Mouse (Mus musculus): ENCODE results near the gene Wdr90.
A peak's percentile ranks its signal among the peaks of the same experiment; 100 is the strongest.

Wdr90 gene

GRCm38 (mm10) chr17:25831451-25832281 lies 29.6 kb downstream of the Wdr90 start:
- no peak for TF ChIP-seq GATA4 (IDR thresholded peaks at IDR 0.05; ENCODE audit: insufficient replicate concordance, low read length)

DNA sequence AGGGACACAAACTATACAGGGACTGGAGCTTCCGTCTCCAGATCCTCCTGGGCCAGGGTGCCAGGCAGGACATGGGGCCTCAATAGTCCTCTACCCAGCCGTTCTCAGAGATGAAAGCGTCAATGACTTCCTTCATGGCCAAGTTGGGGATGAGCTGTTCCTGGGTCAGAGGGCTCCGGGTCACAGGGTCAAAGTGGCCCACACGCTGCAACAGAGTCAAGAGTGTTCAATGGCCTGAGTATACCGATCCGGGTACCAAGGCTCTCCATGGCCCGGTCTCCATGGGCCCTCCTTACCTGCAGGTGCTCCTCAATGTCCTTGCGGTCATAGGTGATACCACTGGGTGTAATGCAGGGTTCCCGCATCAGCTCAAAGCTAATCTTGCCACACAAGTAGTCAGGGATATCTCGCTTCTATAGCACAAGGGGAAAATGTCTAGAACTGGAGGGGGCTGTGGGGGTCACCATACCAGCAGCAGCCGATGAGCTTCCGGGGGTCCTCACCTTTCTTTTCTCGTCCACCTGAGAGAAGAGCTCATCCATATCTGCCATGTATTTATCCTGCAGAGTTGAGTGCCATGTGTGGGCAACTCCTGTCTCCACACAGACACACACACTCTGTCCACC lies 30.4 kb downstream of the Wdr90 start:
- TF ChIP-seq GATA4 (IDR thresholded peaks at IDR 0.05; ENCODE audit: insufficient replicate concordance, low read length), result no peak

DNA sequence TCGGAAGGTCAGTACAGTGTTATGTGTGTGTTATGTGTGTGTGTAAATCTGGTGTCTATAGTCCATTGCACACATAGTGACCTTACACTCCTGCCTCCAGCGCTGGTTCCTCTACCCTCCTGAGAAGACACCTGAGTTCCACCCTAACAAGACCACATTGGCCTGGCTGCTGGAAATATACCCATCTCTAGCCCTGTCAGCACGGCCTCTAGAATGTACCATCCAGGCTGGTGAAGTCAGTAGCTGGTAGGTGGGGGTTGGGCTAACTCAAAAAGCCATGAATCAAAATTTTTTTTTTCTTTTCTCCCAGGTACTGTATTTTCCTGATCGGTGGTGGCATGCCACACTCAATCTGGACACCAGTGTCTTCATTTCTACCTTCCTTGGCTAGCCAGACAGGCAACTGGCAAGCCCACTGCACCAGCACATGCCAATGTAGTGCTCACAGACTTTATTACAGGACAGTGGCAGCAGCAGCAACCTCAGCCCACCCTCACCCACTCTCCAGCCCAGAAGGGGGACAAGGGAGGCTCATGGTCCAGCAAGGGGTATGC lies 31.0 kb downstream of the Wdr90 start:
- TF ChIP-seq GATA4 (IDR thresholded peaks at IDR 0.05; ENCODE audit: insufficient replicate concordance, low read length), result no peak

DNA sequence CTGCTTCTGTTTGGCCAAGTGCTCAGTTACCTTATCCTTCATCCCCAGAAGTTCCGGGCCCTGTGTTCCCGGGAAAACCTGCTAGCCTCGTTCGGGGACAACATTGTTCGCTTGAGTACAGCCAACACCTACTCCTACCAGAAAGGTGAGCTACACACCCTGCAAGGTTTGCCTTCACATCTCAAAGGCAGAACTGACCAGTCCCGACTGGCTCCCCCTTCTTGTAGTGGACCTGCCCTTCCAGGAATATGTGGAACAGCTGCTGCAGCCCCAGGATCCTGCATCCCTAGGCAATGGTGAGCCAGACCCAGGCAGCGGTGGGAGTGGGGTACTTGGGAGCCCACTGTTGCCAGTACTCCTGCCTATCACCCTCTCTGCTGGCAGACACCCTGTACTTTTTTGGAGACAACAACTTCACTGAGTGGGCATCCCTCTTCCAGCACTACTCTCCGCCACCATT lies 31.7 kb downstream of the Wdr90 start:
- TF ChIP-seq GATA4 (IDR thresholded peaks at IDR 0.05; ENCODE audit: insufficient replicate concordance, low read length), result no peak

DNA sequence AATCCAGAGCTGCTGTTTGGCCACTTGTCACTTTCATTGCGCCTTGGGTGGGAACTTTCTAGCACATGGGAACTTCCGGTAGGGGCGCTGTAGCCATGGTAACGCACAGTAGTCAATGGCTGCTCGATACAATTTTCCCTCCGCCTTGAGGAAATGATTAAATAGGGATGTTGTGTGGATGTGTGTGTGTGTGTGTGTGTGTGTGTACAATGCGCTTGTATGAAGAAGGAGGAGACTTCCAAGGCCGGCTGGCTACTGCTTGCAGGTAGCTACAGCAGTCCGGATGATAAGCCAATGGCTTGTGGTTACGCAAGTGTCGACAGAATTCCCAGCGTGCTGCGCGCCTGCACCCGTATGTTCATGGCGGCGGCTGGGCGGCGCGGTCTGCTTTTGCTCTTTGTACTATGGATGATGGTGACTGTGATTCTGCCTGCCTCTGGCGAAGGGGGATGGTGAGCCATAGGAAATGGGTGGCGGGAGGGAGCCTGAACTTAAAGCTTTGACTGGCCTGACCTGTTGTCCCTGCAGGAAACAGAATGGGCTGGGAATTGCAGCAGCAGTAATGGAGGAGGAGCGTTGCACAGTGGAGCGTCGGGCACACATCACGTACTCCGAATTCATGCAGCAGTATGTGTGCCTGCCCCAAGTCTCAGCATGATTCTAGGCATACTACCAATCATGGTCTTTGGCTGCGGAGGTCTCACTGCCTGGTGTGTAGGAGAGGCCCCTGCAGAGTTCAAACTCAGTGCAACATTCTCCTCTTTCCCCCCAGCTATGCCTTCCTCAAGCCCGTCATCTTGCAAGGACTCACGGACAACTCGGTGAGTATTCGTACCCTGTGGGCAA lies 32.4 kb downstream of the Wdr90 start, which contains the start of gene Jmjd8:
Gene Jmjd8, plus strand, starts transcription at position 156 of the 846 bp plus-strand sequence.
- TF ChIP-seq GATA4 (IDR thresholded peaks at IDR 0.05; ENCODE audit: insufficient replicate concordance, low read length), result peak; percentile 79; the same call in 1 of the 2 replicates

DNA sequence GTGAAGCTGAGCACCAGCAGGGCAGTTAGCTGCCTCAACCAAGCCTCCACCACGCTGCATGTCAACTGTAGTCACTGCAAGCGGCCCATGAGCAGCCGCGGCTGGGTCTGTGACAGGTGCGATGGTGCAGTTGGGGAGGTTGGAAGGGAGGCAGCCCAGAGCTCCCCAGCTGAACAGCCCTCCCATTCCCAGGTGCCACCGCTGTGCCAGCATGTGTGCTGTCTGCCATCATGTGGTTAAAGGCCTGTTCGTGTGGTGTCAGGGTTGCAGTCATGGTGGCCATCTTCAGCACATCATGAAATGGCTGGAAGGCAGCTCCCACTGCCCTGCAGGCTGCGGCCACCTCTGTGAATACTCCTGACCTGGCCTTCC lies 33.1 kb downstream of the Wdr90 start:
- no peak for TF ChIP-seq GATA4 (IDR thresholded peaks at IDR 0.05; ENCODE audit: insufficient replicate concordance, low read length)

DNA sequence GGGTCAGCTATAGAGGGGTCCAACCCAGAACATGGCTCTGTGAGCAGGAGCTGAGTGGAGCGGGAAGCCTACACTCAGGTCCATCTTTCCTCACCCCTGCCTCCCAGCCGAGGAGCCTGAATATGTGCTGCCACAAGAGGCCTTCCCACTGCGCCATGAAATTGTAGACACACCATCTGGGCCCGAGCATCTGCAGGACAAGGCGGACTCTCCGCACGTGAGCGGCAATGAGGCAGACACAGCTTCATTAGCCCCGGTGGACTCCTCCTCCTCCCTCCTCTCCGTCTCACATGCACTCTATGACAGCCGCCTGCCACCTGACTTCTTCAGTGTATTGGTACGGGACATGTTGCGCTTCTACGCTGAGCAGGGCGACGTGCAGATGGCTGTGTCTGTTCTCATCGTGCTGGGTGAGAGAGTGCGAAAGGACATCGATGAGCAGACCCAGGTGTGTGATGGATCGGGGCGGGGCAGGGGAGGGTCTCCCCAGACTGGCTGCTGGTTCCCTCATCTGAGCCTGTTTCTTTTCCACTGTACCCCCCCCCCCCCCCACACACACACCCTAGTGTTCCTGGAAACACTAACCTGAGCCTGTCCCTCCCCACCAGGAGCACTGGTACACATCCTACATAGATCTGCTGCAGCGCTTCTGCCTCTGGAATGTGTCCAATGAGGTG lies 33.6 kb downstream of the Wdr90 start:
- TF ChIP-seq GATA4 (IDR thresholded peaks at IDR 0.05; ENCODE audit: insufficient replicate concordance, low read length), result no peak

DNA sequence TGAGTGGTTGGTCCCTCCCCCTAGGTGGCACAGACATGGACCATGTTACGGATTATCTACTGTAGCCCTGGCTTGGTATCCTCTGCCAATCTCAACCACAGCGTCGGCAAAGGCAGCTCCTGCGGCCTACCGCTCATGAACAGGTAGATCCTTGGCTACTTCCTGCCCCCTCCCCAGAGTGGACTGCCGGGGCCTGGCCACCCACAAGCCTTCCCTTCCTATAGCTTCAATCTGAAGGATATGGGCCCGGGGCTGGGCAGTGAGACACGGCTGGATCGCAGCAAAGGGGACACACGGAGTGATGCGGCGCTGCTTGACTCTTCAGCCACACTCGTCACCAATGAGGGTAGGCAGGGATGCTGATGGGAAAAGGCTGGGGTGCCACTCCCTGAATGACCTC lies 34.3 kb downstream of the Wdr90 start:
- no peak for TF ChIP-seq GATA4 (IDR thresholded peaks at IDR 0.05; ENCODE audit: insufficient replicate concordance, low read length)

- no peak for TF ChIP-seq GATA4 (IDR thresholded peaks at IDR 0.05; ENCODE audit: insufficient replicate concordance, low read length)
These were observed 35.2 kb downstream of the Wdr90 start for GRCm38 (mm10) chr17:25825984-25826570.

GRCm38 (mm10) chr17:25825311-25825710 lies 36.0 kb downstream of the Wdr90 start:
- no peak for TF ChIP-seq GATA4 (IDR thresholded peaks at IDR 0.05; ENCODE audit: insufficient replicate concordance, low read length)

- TF ChIP-seq GATA4 (IDR thresholded peaks at IDR 0.05; ENCODE audit: insufficient replicate concordance, low read length), result no peak
These were observed 36.7 kb downstream of the Wdr90 start for GRCm38 (mm10) chr17:25824362-25825142.

DNA sequence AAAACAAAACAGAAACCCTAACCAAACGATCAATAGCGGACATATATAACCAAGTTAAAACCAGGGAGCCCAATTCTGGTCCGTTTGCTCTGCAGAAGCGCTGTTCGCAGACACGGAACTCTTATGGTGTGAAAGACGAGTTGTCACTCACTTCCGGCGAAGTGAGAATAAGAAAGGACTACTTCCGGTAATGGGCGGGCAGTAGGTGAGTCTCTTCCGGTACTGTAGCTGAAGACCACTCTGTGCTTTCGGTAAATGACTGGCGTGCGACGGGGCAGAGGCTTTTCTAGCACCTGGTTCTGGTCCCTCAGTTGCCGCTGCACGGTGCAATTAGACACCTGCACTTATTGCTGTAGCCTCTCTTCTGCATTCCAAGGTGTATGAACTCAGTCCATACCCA lies 37.8 kb downstream of the Wdr90 start, which contains the start of gene Wdr24:
Gene Wdr24, plus strand, starts transcription at position 176 of the 400 bp plus-strand sequence.
- TF ChIP-seq GATA4 (IDR thresholded peaks at IDR 0.05; ENCODE audit: insufficient replicate concordance, low read length), result no peak
